8 mouse cellular contexts compared by ENCODE assay signal in the genomic region with DNA sequence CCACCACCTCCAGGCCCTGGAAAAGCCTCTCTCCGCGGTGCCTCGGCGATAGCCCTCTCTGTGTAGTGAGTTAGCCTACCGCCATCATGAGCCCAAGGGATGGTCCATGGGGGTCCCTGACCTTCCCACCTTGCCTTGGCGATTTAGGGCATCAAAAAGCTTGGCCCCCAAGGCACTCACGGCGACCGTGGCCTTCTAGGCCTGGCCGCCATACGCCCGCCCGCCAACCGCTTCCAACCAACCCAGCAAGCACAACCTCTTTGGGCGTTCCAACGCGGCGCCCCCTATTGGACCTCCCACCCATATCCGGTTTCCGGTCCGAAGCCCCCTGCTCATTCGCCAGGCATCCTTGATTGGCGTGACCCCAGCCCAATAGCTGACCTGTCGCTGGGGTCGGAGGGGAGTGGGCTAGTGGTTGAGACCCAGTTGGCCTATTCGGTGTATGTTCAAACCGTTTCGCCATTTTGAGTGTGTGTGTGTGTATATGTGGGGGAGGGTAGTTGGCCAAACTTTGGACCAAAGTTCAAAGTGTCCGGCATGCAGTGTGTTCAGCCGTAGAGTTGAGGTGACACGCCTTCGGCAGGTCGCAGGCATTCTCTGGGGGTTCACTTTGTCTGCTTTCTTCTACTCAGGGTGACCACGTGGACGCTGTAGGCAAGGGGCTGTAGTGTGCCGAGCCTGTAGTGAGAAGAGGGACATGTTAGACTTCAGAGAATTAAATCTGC. TPM values are rescaled to one million over a fixed set of nuclear protein-coding genes. Genes with fewer than 3 reads are reported as not detected.
DNase-seq lines count a peak whose midpoint lies in the region; ATAC-seq and TF ChIP-seq lines count a peak whose summit lies in the region.

No protein-coding gene starts in this region.

- H3K9me3 ChIP-seq in embryonic facial prominence, embryonic 13.5 days = peaks cover 61% of the 10 kb centered on the region
- H3K9me3 ChIP-seq in limb, embryonic 14.5 days (ENCODE audit: control insufficient read depth, low read length) = peaks cover 61% of the 10 kb centered on the region
- peaks cover 14% of the 10 kb centered on the region; the same call in 1 of the 2 replicates for H3K9me3 ChIP-seq in stomach, postnatal 0 days (ENCODE audit: control insufficient read depth, low read length)

- peaks cover 11% of the 10 kb centered on the region for H3K36me3 ChIP-seq in embryonic facial prominence, embryonic 13.5 days
- peaks cover 43% of the 10 kb centered on the region for H3K36me3 ChIP-seq in limb, embryonic 14.5 days (ENCODE audit: control insufficient read depth, insufficient read depth, low read length)
- H3K36me3 ChIP-seq in myocyte (ENCODE audit: control insufficient read depth, insufficient read depth) = no peaks in the 10 kb centered on the region
- H3K36me3 ChIP-seq in stomach, postnatal 0 days (ENCODE audit: control insufficient read depth, insufficient read depth, low read length) = no peaks in the 10 kb centered on the region

- H3K4me3 ChIP-seq in embryonic facial prominence, embryonic 13.5 days = peak overlapping the region; percentile 65
- peak overlapping the region; percentile 60 for H3K4me3 ChIP-seq in limb, embryonic 14.5 days (replicated peaks; ENCODE audit: low read length)
- H3K4me3 ChIP-seq in myocyte = peak overlapping the region; percentile 49
- H3K4me3 ChIP-seq in stomach, postnatal 0 days (ENCODE audit: low read depth, low read length) = peak overlapping the region; percentile 51

- peak; percentile 94 for DNase-seq in heart, adult 11 months
- no peak for DNase-seq in heart, adult 8-10 months (ENCODE audit: low spot score)
- peak; percentile 99 for DNase-seq in MN1 (ENCODE audit: low spot score)
- peak; percentile 92 for DNase-seq in heart, postnatal 4 days
- DNase-seq in limb, embryonic 14.5 days (ENCODE audit: low spot score) = peak; percentile 94
- DNase-seq in stomach, postnatal 0 days (ENCODE audit: low spot score) = peak; percentile 87

- H3K27ac ChIP-seq in embryonic facial prominence, embryonic 13.5 days = peak overlapping the region; percentile 72
- H3K27ac ChIP-seq in limb, embryonic 14.5 days (replicated peaks; ENCODE audit: low read depth, low read length) = peak overlapping the region; percentile 83
- peak overlapping the region; percentile 81 for H3K27ac ChIP-seq in stomach, postnatal 0 days (replicated peaks)

- peaks cover 48% of the 10 kb centered on the region for H3K4me1 ChIP-seq in embryonic facial prominence, embryonic 13.5 days
- peaks cover 22% of the 10 kb centered on the region for H3K4me1 ChIP-seq in limb, embryonic 14.5 days (ENCODE audit: control insufficient read depth, insufficient read depth, low read length)
- no peaks in the 10 kb centered on the region for H3K4me1 ChIP-seq in stomach, postnatal 0 days (replicated peaks; ENCODE audit: control insufficient read depth, insufficient read depth)

- WGBS in embryonic facial prominence, embryonic 13.5 days = 51% methylated on average over 36 of the region's 36 CpGs
- WGBS in limb, embryonic 14.5 days = 54% methylated on average over 35 of the region's 36 CpGs
- WGBS in stomach, postnatal 0 days = 49% methylated on average over 36 of the region's 36 CpGs

- peak overlapping the region; percentile 4 for H3ac ChIP-seq in myocyte (ENCODE audit: control insufficient read depth, insufficient read length)

- TF ChIP-seq EP300 in stomach, postnatal 0 days (optimal IDR thresholded peaks at IDR 0.05) = no peak

- peak; percentile 85 for ATAC-seq in embryonic facial prominence, embryonic 13.5 days (ENCODE audit: insufficient number of reproducible peaks, insufficient read depth, low FRiP score, low TSS enrichment, low read depth)
- ATAC-seq in limb, embryonic 14.5 days (ENCODE audit: low FRiP score, low read depth) = peak; percentile 87
- peak; percentile 83 for ATAC-seq in stomach, postnatal 0 days (ENCODE audit: low FRiP score, low TSS enrichment)

- peak overlapping the region; percentile 63 for H3K4me2 ChIP-seq in embryonic facial prominence, embryonic 13.5 days
- peak overlapping the region; percentile 57 for H3K4me2 ChIP-seq in limb, embryonic 14.5 days (replicated peaks; ENCODE audit: low read depth, low read length, severe bottlenecking)
- H3K4me2 ChIP-seq in myocyte (ENCODE audit: low read depth) = peak overlapping the region; percentile 79
- peak overlapping the region; percentile 60 for H3K4me2 ChIP-seq in stomach, postnatal 0 days (replicated peaks; ENCODE audit: low read depth)

- H3K79me2 ChIP-seq in myocyte (ENCODE audit: control insufficient read depth, insufficient read depth) = peaks cover 36% of the 10 kb centered on the region

- H3K27me3 ChIP-seq in embryonic facial prominence, embryonic 13.5 days = peaks cover 40% of the 10 kb centered on the region
- H3K27me3 ChIP-seq in limb, embryonic 14.5 days (ENCODE audit: control insufficient read depth, insufficient read depth, low read length) = peaks cover 31% of the 10 kb centered on the region
- H3K27me3 ChIP-seq in myocyte (ENCODE audit: control insufficient read depth, insufficient read depth, insufficient read length) = peaks cover 24% of the 10 kb centered on the region
- H3K27me3 ChIP-seq in stomach, postnatal 0 days (ENCODE audit: control insufficient read depth, insufficient read depth, low read length) = peaks cover 3% of the 10 kb centered on the region

- peak; percentile 49 for TF ChIP-seq CTCF in stomach, postnatal 0 days (IDR thresholded peaks at IDR 0.05; ENCODE audit: low read depth)

- peak overlapping the region; percentile 79 for H3K9ac ChIP-seq in embryonic facial prominence, embryonic 13.5 days
- peak overlapping the region; percentile 75 for H3K9ac ChIP-seq in limb, embryonic 14.5 days (ENCODE audit: low read depth, low read length, severe bottlenecking)
- peak overlapping the region; percentile 71 for H3K9ac ChIP-seq in stomach, postnatal 0 days (ENCODE audit: low read length)

- TF ChIP-seq POLR2A in limb, embryonic 14.5 days (IDR thresholded peaks at IDR 0.05; ENCODE audit: borderline replicate concordance, extremely low read depth, insufficient read depth, insufficient read length) = peak; percentile 46; the same call in 1 of the 2 replicates
- peak; percentile 73 for TF ChIP-seq POLR2A in myocyte (IDR thresholded peaks at IDR 0.05; ENCODE audit: insufficient read length, low read depth)

TF ChIP-seq in myocyte, 11 proteins besides CTCF, POLR2A, EP300 and RAD21:
- TF ChIP-seq SRF (IDR thresholded peaks at IDR 0.05; ENCODE audit: control insufficient read depth, insufficient read length, low read depth) (peak; percentile 12), CEBPB (IDR thresholded peaks at IDR 0.05; ENCODE audit: insufficient read depth, poor library complexity, severe bottlenecking) (no peak), POLR2AphosphoS2 (IDR thresholded peaks at IDR 0.05; ENCODE audit: insufficient read length, low read depth) (peak; percentile 75), E2F4 (IDR thresholded peaks at IDR 0.05; ENCODE audit: insufficient read depth) (peak; percentile 45), MYOG (IDR thresholded peaks at IDR 0.05; ENCODE audit: control insufficient read depth in 1 of 3, insufficient read depth in 1 of 3, insufficient read length in 2 of 3, low read depth in 2 of 3) (no peak), MYOD1 (IDR thresholded peaks at IDR 0.05; ENCODE audit: control insufficient read depth in 1 of 3, insufficient read length in 2 of 3, low read depth in 2 of 3) (no peak), TCF3 (IDR thresholded peaks at IDR 0.05; ENCODE audit: insufficient read length, low read depth) (no peak), MAX (IDR thresholded peaks at IDR 0.05; ENCODE audit: low read depth) (no peak)
TF ChIP-seq in myocyte: peak in this region for 3.

RNA-seq across cellular contexts. Expression of a gene that starts 11.2 kb away (rescaled TPM):
- total RNA-seq in heart, adult 8-10 months (2022) = 1,000 to 10,000 TPM; 1,172 to 1,307 (median 1,221) TPM
- 1,664 and 1,723 TPM in 2 replicates for polyA plus RNA-seq in embryonic facial prominence, embryonic 13.5 days (2015; fragmentation: Nextera tagmentation; extraction: Ambion mirVana)
- total RNA-seq in heart, postnatal 4 days (2021) = 1,000 to 10,000 TPM; 1,794 to 1,822 TPM
- 2,875 and 2,934 TPM in 2 replicates for polyA plus RNA-seq in limb, embryonic 14.5 days (2012; rRNA removed)
- 2,366 and 2,381 TPM in 2 replicates for polyA plus RNA-seq in limb, embryonic 14.5 days (2014; fragmentation: Nextera tagmentation; extraction: Ambion mirVana)
- 1,706 TPM for polyA plus RNA-seq in myocyte (2012; fragmentation: generic; extraction: Trizol)
- polyA plus RNA-seq in stomach, postnatal 0 days (2015; fragmentation: Nextera tagmentation; extraction: Ambion mirVana) = 890 and 920 TPM in 2 replicates

RNA-seq across cellular contexts. Expression of a gene that starts 51.2 kb away (rescaled TPM):
- 1 to 10 TPM; 1.3 to 1.7 (median 1.5) TPM for total RNA-seq in heart, adult 8-10 months (2022)
- 17.1 and 20.3 TPM in 2 replicates for polyA plus RNA-seq in embryonic facial prominence, embryonic 13.5 days (2015; fragmentation: Nextera tagmentation; extraction: Ambion mirVana)
- 1 to 10 TPM; 2.2 to 3.4 TPM for total RNA-seq in heart, postnatal 4 days (2021)
- polyA plus RNA-seq in limb, embryonic 14.5 days (2012; rRNA removed) = 0.65 and 0.73 TPM in 2 replicates
- 11.7 and 13.4 TPM in 2 replicates for polyA plus RNA-seq in limb, embryonic 14.5 days (2014; fragmentation: Nextera tagmentation; extraction: Ambion mirVana)
- 9.7 TPM for polyA plus RNA-seq in myocyte (2012; fragmentation: generic; extraction: Trizol)
- 5.8 and 7.9 TPM in 2 replicates for polyA plus RNA-seq in stomach, postnatal 0 days (2015; fragmentation: Nextera tagmentation; extraction: Ambion mirVana)
